Mouse (Mus musculus) naive thymus-derived CD4-positive, alpha-beta T cell, adult 2 months (primary cell): ENCODE results near the gene Cep152.

Source experiments
- DNase-seq: peaks from one replicate; pipeline ENCODE4 v3.0.0-alpha.2; 2011; ENCODE audit warnings: low read depth

Cep152 gene

DNA sequence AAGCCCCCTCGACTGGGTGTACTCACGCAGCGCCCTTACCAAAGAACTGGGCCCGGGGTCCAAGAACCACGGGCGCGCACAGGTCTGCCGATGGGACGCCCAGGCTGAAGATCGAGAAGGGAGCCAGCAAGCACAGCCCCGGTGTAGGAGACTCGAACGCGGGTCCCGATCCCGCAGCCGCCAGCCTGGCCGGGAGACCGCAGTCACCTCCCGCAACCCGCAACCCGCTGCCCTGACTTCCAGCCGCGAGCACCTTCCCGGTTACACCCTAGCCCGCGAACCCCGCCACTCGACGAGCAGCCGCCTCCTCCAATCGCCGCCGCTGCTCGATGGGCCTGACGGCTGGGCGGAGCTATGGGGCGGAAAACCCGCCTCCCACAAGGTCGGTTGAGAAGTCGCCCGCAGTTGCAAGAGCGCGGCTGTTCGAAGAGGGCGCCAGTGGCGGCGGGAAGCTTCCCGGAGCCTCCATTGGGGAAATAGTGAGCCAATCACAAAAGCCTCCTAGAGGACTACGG lies at the start of gene Cep152:
Gene Cep152 (minus strand): TSS at position 277 of the 515 bp plus-strand sequence.
- DNase-seq = peak; percentile 95

- DNase-seq = peak; percentile 91
These were observed 48.2 kb upstream of the Cep152 start, which contains the start of gene Eid1 for GRCm38 (mm10) chr2:125672957-125673631. TSS of gene Eid1 (plus strand) at chr2:125673095.

DNA sequence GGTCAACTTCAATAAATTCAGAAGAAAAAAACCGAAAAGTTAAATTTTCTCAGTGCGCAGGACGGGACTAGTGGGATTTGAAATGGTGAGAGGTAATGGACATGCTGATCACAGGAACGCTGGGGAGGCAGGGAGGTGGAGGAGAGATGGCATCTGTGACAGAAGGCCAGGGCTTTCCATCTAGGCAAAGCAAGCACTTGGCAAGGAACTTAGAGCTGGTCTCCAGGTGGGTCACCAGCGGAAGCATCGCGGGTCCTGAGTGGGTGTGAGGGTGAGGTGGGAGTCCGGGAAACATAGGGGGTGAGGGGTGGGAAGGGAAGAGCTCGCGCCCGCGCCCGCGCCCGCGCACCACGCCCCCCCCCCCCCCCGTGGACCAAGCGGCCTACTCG lies 47.6 kb upstream of the Cep152 start:
- no peak for DNase-seq

DNA sequence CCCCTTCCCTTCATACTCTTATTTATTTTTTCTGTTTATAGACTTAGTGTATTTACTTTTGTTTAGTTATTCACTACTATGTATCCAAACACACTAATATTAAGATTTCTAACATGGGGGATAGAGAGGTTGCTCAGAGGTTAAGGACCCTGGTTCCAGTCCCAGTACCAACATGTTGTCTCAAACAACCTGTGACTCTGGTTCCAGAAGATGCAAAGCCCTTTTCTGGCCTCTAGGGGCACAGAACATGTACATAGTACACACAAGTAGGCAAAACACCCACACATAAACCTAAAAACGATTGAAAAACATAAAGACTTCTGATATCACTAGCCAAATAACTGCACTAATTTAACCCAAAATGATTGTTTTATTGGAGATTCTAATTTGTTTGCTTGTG lies 45.9 kb upstream of the Cep152 start:
- DNase-seq = peak; percentile 63

DNA sequence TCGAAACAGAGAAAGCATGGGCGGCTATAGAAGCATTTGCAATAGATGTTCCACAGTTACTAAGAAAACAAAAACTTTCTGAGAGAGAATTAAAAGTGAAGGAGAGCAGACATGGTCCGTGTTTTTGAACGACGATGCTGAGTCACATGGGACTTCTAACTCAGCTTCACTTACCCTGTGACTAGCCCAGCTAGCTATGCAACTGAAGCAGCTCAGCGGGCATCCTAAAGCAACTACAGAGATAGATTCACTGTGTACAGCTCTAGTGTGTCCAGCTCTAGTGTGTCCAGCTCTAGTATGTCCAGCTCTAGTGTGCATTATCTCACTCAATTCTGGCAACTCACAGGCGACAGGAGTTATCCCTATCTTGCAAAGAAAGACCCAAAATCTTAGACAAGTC lies 42.8 kb upstream of the Cep152 start:
- no peak for DNase-seq

GRCm38 (mm10) chr2:125667184-125667583 lies 42.3 kb upstream of the Cep152 start:
- DNase-seq = peak; percentile 39

GRCm38 (mm10) chr2:125666668-125667067 lies 41.8 kb upstream of the Cep152 start:
- DNase-seq = no peak

DNA sequence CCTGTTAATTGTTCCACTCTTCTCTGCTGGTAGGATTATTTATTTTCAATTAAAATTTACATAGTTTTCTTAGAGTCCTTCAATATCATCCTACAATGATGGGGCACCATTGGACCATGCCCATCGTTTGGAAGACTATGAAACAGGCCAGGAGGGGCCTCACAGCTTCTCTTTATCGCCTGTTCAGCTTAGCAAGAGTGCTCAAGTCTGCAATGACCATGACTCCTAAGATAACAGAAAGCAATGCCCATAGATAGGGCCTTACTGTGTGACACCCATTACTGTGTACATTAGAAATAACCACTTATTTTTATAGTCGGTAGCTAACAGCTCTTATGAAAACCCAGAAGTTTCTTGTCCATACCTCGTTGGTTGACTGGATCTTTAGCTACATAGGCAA lies 41.0 kb upstream of the Cep152 start:
- no peak for DNase-seq

DNA sequence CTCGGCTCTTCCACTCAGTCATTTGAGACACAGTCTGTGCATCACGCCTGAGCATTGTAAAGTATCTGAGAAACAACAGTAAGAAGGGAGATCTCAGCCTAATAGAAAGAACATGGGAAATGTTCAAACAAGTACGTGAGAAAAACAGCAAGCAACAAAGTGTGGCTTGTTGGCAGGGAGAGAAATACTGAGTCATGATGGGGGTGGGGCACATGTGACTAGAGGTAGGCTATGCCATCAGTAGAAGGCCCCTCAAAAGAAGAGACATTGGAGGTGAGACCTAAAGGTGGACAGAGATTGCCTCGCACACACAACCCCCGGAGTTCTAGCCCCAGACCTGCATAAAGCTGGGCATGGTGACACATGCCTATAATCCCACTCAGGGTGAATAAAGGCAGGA lies 40.3 kb upstream of the Cep152 start:
- no peak for DNase-seq

DNA sequence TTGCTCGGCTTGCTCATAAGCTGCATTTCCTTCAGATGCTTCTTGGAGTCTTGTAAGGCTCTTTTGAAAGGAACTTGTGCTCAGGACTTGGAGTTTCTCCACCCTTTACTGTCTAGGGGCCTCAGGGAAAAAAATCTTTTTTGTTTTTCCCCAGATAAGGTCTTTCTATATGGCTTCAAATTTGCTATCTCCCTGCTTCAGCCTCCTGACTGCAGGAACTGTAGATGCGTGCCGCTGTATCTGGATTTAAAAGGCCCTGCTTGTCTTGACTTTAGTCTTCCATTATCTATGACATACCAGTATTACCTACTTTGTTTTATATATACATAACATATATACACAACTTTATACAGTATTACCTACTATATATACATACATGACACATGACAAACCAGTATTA lies 37.6 kb upstream of the Cep152 start:
- no peak for DNase-seq

- DNase-seq = no peak
These were observed 36.2 kb upstream of the Cep152 start for GRCm38 (mm10) chr2:125661156-125661555.

DNA sequence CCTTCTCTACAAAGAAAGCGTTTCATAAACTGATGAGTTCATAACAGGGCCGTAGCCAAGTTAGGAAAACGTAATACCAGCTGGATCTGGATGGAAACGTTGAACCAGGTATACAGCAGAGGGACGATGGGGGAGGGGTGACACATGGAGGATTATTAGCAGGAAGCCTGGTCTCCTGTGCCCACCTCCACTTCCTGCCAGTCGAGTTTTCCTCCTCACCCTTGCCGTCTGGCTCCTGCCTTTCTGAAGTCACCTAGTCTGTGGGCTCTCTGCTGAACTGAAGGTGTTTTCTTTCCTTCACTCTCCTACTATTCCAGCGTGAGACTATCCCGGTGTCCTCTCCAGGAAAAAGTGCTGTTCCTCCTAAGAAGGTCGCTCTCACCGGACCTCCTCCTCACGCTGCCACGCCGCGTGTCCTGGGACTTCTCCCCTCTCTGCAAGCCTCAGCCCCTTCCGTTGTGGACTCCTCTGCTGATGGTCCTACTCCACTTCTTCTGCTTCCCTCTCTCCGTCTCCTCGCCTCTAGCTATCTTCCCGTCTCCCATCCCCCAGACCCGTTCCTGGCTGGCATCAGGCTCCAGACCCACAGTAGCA lies 35.7 kb upstream of the Cep152 start:
- no peak for DNase-seq

- peak; percentile 84 for DNase-seq
These were observed 35.1 kb upstream of the Cep152 start for GRCm38 (mm10) chr2:125659823-125660536.

- DNase-seq = no peak
These were observed 30.5 kb upstream of the Cep152 start for GRCm38 (mm10) chr2:125655391-125655790.

DNA sequence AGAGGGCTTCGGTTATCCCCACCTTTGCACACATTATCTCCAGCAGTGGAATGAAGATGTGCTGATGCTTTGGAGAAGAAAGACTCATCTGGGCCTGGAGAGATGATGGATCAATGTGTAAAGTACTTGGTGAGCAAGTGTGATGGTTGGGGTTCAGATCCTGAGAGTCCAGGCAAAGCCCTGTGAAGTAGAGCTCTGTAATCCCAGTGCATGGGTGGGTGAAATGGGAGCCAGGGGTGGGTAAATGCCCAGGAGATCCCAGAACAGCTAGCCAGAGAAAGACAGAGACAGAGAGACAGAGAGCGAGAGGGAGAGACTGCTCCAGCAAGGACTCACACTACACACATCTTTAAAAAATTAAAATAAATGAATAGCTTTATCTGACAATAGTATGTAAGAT lies 28.4 kb upstream of the Cep152 start:
- no peak for DNase-seq

GRCm38 (mm10) chr2:125651563-125651962 lies 26.6 kb upstream of the Cep152 start:
- no peak for DNase-seq

- DNase-seq = no peak
These were observed 25.9 kb upstream of the Cep152 start for GRCm38 (mm10) chr2:125650742-125651352.

- no peak for DNase-seq
These were observed 25.1 kb upstream of the Cep152 start for GRCm38 (mm10) chr2:125650038-125650437.

GRCm38 (mm10) chr2:125644912-125645311 lies 20.0 kb upstream of the Cep152 start:
- DNase-seq = no peak

DNA sequence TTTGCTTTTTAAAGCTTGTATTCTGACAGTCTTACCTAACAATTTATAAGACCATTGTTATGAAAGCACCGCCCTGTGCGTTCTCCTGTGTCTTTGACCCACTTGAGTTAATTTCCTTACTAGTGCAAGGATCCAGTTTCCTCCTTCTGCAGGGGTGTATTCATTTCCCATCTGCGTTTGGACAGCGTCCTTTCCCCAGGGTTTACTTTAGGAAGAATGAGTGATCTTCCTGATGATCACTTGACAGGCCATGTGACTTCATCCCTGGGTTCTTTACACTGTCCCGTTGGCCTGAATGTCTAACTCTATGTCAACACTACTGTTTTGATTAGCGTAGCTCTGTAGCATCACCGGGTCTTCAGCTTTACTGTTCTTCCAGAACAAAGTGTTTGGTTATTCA lies 12.4 kb upstream of the Cep152 start:
- DNase-seq = no peak

- DNase-seq = no peak
These were observed 5.1 kb upstream of the Cep152 start for GRCm38 (mm10) chr2:125630010-125630409.

- DNase-seq = no peak
These were observed 3.6 kb upstream of the Cep152 start for GRCm38 (mm10) chr2:125628487-125628886.

DNA sequence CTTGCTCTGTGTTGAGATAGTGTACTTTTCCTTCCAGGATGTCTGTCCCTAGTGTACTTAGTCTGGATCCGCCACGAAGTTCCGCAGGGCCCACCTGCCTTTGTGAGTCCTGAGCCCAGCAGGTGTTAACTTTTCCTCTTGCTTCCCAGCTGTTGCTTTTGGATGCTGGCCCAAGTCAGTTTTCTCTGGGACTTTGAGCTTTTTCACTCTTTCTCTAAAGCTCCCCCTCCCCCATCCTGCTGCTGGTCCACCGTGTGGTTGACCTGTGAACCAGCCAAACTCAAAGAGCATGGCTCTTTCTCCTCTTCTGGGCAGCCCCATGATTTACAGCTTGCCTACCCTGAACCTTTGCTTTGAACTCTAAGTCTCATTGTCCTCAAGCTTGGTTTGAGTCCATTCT lies 1.6 kb upstream of the Cep152 start:
- no peak for DNase-seq
